Mouse (Mus musculus): Measurements from ENCODE around the gene Ube3b. TPM values are rescaled to one million over a fixed set of nuclear protein-coding genes. Genes with fewer than 3 reads are reported as not detected.

Ube3b gene
- polyA plus RNA-seq, 1 experiment from 2014 or later = 59.4 TPM

- Histone ChIP-seq H3K9ac (replicated peaks) (no peak overlapping the region), H3K9me3 (0 out of 2 replicates have a peak, but pooled peaks cover 5% of the 10 kb centered on the region)
- WGBS = 1% methylated on average over 13 of the region's 13 CpGs
Measured at GRCm38 (mm10) chr5:114467430-114467829, 87.0 kb downstream of the Ube3b start.

GRCm38 (mm10) chr5:114468007-114468406 lies 87.6 kb downstream of the Ube3b start:
- Histone ChIP-seq H3K9me3 (0 out of 2 replicates have a peak, but pooled peaks cover 5% of the 10 kb centered on the region), H3K9ac (replicated peaks) (no peak overlapping the region), H3K27ac (replicated peaks) (peak overlapping the region; percentile 88), H3K4me2 (replicated peaks) (peak overlapping the region; percentile 37), H3K4me3 (no peak overlapping the region), H3K27me3 (peaks cover 47% of the 10 kb centered on the region), H3K4me1 (peaks cover 38% of the 10 kb centered on the region), H3K36me3 (no peaks in the 10 kb centered on the region)
- peak; percentile 1; the same call in 1 of the 2 replicates for ATAC-seq (ENCODE audit: low FRiP score, low read depth)
- WGBS = 29% methylated on average over 4 of the region's 4 CpGs

More at GRCm38 (mm10) chr5:114467430-114467829, 87.0 kb downstream of the Ube3b start:
- no peaks in the 10 kb centered on the region for H3K36me3 ChIP-seq
- H3K27me3 ChIP-seq = peaks cover 47% of the 10 kb centered on the region
- ATAC-seq (ENCODE audit: low FRiP score, low read depth) = peak; percentile 91
- H3K4me3 ChIP-seq = peak overlapping the region; percentile 6; the same call in 1 of the 2 replicates
- H3K4me2 ChIP-seq (replicated peaks) = peak overlapping the region; percentile 37
- peaks cover 42% of the 10 kb centered on the region for H3K4me1 ChIP-seq
- H3K27ac ChIP-seq (replicated peaks) = peak overlapping the region; percentile 88

GRCm38 (mm10) chr5:114470359-114470758 lies 90.0 kb downstream of the Ube3b start:
- H3K27ac ChIP-seq (replicated peaks) = no peak overlapping the region
- H3K4me2 ChIP-seq (replicated peaks) = no peak overlapping the region
- no peak overlapping the region for H3K9ac ChIP-seq (replicated peaks)
- H3K9me3 ChIP-seq = 0 out of 2 replicates have a peak, but pooled peaks cover 5% of the 10 kb centered on the region
- no peak for ATAC-seq (ENCODE audit: low FRiP score, low read depth)
- H3K27me3 ChIP-seq = peaks cover 58% of the 10 kb centered on the region
- 85% methylated on average over 3 of the region's 3 CpGs for WGBS
- no peaks in the 10 kb centered on the region for H3K36me3 ChIP-seq
- H3K4me1 ChIP-seq = peaks cover 52% of the 10 kb centered on the region
- H3K4me3 ChIP-seq = no peak overlapping the region

Small RNA genes within 50 kb of the gene (microRNA-seq; reads per million reads assigned to microRNA genes)
- gene Mir7027 = not detected

Other genes with a start within 250 kb of the Ube3b start
- 2.5 and 3.1 TPM in 2 replicates for gene Acacb, start 234.1 kb upstream of the Ube3b start, polyA plus RNA-seq (2016; fragmentation: Nextera tagmentation; extraction: Ambion mirVana)
- gene Foxn4, start 106.8 kb upstream of the Ube3b start, polyA plus RNA-seq (2016; fragmentation: Nextera tagmentation; extraction: Ambion mirVana) = 11.0 and 12.4 TPM in 2 replicates
- gene Myo1h, start 91.4 kb upstream of the Ube3b start, polyA plus RNA-seq (2016; fragmentation: Nextera tagmentation; extraction: Ambion mirVana) = 0.40 and 0.68 TPM in 2 replicates
- gene Kctd10, start 99 bp upstream of the Ube3b start, polyA plus RNA-seq (2016; fragmentation: Nextera tagmentation; extraction: Ambion mirVana) = 107 and 111 TPM in 2 replicates
- 26.2 and 27.0 TPM in 2 replicates for gene Mmab, start 63.5 kb downstream of the Ube3b start, polyA plus RNA-seq (2016; fragmentation: Nextera tagmentation; extraction: Ambion mirVana)
- 51.0 and 58.9 TPM in 2 replicates for gene Mvk, start 63.7 kb downstream of the Ube3b start, polyA plus RNA-seq (2016; fragmentation: Nextera tagmentation; extraction: Ambion mirVana)
- gene Fam222a, start 187.4 kb downstream of the Ube3b start, polyA plus RNA-seq (2016; fragmentation: Nextera tagmentation; extraction: Ambion mirVana) = 9.4 and 10.2 TPM in 2 replicates